Mouse (Mus musculus) heart, postnatal 0 days (tissue): ENCODE measurements around the gene Prune1.

Experiments
- CTCF ChIP-seq: IDR thresholded peaks from 2 replicates; pipeline ENCODE4 v1.5.1; 2016; ENCODE audit warnings: antibody characterized with exemption, control low read depth, low read depth
- EP300 ChIP-seq: IDR thresholded peaks from 2 replicates; pipeline ENCODE4 v1.6.1; 2016; ENCODE audit warnings: antibody characterized with exemption, low read depth

DNA sequence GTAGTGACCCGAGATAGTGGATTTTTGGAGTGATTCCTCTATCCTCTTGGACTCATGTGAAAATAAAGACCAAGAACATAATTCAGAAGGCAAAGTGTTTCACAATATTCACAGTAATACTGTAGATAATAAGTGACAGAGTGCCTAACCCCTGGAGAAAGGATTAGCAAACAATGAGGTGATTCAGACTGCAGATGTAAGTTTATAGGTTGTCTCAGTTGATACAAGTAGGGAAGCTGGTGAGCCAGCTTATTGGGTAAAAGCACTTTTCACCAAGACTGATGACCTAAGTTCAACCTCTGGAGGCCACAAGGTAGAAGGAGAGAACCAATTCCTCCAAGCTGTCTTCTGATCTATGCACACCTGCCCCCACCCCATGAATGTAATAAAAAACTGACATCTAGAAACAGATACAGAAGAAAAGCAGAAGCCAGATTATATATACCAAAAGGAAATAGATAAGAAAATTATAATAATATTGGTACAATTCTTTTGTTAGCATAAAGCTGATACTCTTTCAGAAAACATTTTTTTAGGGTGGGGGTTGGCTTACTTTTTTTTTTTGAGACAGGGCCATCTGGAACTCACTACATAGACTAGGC lies 47.0 kb upstream of the Prune1 start:
- TF ChIP-seq CTCF (no peak), EP300 (no peak)
